Mouse (Mus musculus) MEL (cell line): ENCODE measurements around the gene Exoc6b.

Experiments
- NELFE ChIP-seq: IDR thresholded peaks from 2 replicates; pipeline ENCODE4 v1.6.1; 2011; ENCODE audit warnings: low read depth, low read length, improper control_type of control experiment
- POLR2A ChIP-seq, 2 experiments: IDR thresholded peaks; 2 replicates each; pipeline ENCODE4 v1.6.1; 2011 to 2012; ENCODE audit warnings: low read length in 2 of 2, mild to moderate bottlenecking in 2 of 2, control low read depth in 1 of 2, improper control_type of control experiment in 1 of 2, low read depth in 1 of 2, moderate library complexity in 1 of 2; ENCODE audit not compliant: control insufficient read depth in 1 of 2, insufficient read depth in 1 of 2, poor library complexity in 1 of 2
- SIN3A ChIP-seq: IDR thresholded peaks from 2 replicates; pipeline ENCODE4 v1.6.1; 2012; ENCODE audit warnings: low read length, improper control_type of control experiment, inconsistent platforms
- ZMIZ1 ChIP-seq: IDR thresholded peaks from 2 replicates; pipeline ENCODE4 v1.6.1; 2012; ENCODE audit warnings: low read depth, mild to moderate bottlenecking, inconsistent platforms, low read length, improper control_type of control experiment, moderate library complexity

- TF ChIP-seq POLR2A (IDR thresholded peaks at IDR 0.05; ENCODE audit: control insufficient read depth in 1 of 2, insufficient read depth in 1 of 2, low read depth in 1 of 2, low read length in 2 of 2, poor library complexity in 1 of 2) (no peak), ZMIZ1 (no peak), SIN3A (no peak), NELFE (no peak)
Measured at GRCm38 (mm10) chr6:84698288-84698673, 371.0 kb downstream of the Exoc6b start.
